Mouse (Mus musculus): ENCODE results near the gene Eif3d.

DNA sequence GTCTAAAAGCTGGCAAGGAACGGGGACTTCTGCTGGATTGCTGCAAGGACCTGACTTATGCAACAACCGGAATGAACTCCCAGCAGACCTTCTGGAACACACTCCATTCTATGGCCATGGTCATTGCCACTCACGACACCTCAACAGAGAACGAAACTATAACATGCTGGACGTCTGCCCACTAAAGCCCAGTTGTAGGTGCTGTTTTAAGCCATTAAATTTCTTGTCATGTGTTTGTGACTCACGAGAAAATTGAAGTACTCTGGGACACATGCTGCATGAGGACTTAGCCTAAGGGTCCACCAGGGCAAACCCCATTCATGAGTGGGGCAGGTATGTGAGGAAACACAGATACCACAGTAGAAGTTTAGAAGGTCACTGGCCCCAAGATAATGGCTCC, 9.9 kb downstream of the Eif3d start:
- TF ChIP-seq POLR2A (IDR thresholded peaks at IDR 0.05; ENCODE audit: borderline replicate concordance, extremely low read depth, low read depth, low read length) (no peak), CTCF (IDR thresholded peaks at IDR 0.05; ENCODE audit: insufficient read depth, low read length) (no peak)
